Mouse (Mus musculus) neural tube, embryonic 14.5 days (tissue): ENCODE data around the gene Ints6l. TPM values are rescaled to one million over a fixed set of nuclear protein-coding genes. Genes with fewer than 3 reads are reported as not detected.

Experiments
- ATAC-seq: fragments of 200-750 bp; cut with Nextera tagmentation; 2 replicates; pipeline ENCODE4 v1.8.0; 2017; ENCODE audit warnings: low read depth, mild to moderate bottlenecking, moderate TSS enrichment, moderate library complexity
- H3K27ac ChIP-seq: fragments of 300-500 bp; sonication (generic); 2 replicates; pipeline ENCODE4 v1.5.1; 2014; ENCODE audit warnings: low read depth, mild to moderate bottlenecking, control low read depth, low read length, moderate library complexity, mixed read lengths
- H3K27me3 ChIP-seq: fragments of 300-500 bp; sonication (generic); 2 replicates; pipeline ENCODE4 v1.6.1; 2014; ENCODE audit warnings: low read length; ENCODE audit not compliant: control insufficient read depth, insufficient read depth
- H3K36me3 ChIP-seq: fragments of 300-500 bp; sonication (generic); 2 replicates; pipeline ENCODE4 v1.6.1; 2014; ENCODE audit warnings: low read length, mixed read lengths; ENCODE audit not compliant: control insufficient read depth, insufficient read depth
- H3K4me1 ChIP-seq: fragments of 300-500 bp; sonication (generic); 2 replicates; pipeline ENCODE4 v1.6.1; 2014; ENCODE audit warnings: low read length; ENCODE audit not compliant: control insufficient read depth, insufficient read depth
- H3K4me2 ChIP-seq: fragments of 300-500 bp; sonication (generic); 2 replicates; pipeline ENCODE4 v1.6.1; 2014; ENCODE audit warnings: mild to moderate bottlenecking, low read depth, low read length, control low read depth
- H3K4me3 ChIP-seq: fragments of 300-500 bp; sonication (generic); 2 replicates; pipeline ENCODE4 v1.5.1; 2014; ENCODE audit warnings: low read depth, low read length, control low read depth, mixed read lengths
- H3K9ac ChIP-seq: fragments of 300-500 bp; sonication (generic); replicated peaks from 2 replicates; pipeline ENCODE4 v1.6.1; 2014; ENCODE audit warnings: low read depth, mild to moderate bottlenecking, control low read depth, low read length, mixed read lengths
- H3K9me3 ChIP-seq: fragments of 300-500 bp; sonication (generic); 2 replicates; pipeline ENCODE4 v1.6.1; 2016; ENCODE audit warnings: low read length; ENCODE audit not compliant: control insufficient read depth
- WGBS: fragments of 180-500 bp; shearing (Covaris S2); extraction: QIAGEN DNeasy Blood & Tissue Kit; methylation state at CpG from one replicate; pipeline ENCODE4 v1.1.7; 2014; 5-methylcytosine and 5-hydroxymethylcytosine counted together
- polyA plus RNA-seq: library from polyadenylated mRNA; unstranded; fragments of >200 nt; fragmentation: Nextera tagmentation; extraction: Ambion mirVana; gene quantifications from 2 replicates; pipeline ENCODE4 v1.2.1, GENCODE M21; 2014

The Ints6l gene
- polyA plus RNA-seq, 1 experiment from 2014 or later, result 22.1 TPM

GRCm38 (mm10) chrX:56447524-56448015 lies 7.1 kb upstream of the Ints6l start, which contains the start of gene Gm2174:
Gm2174 (plus strand) TSS chrX:56447965.
- WGBS, result 75% methylated on average over 4 of the region's 4 CpGs
- no peaks in the 10 kb centered on the region for H3K27me3 ChIP-seq
- H3K27ac ChIP-seq, result no peak within 1 kb of the TSS
- no peak for ATAC-seq
- H3K4me2 ChIP-seq, result no peak within 1 kb of the TSS
- H3K9ac ChIP-seq, result no peak within 1 kb of the TSS
- no peak within 1 kb of the TSS for H3K4me3 ChIP-seq
- no peaks in the 10 kb centered on the region for H3K36me3 ChIP-seq
- H3K4me1 ChIP-seq, result no peaks in the 10 kb centered on the region
- H3K9me3 ChIP-seq, result no peaks in the 10 kb centered on the region

GRCm38 (mm10) chrX:56455372-56456246 lies 952 bp downstream of the Ints6l start:
- 24% methylated on average over 40 of the region's 65 CpGs for WGBS
- H3K36me3 ChIP-seq, result no peaks in the 10 kb centered on the region
- H3K9ac ChIP-seq, result peak overlapping the region; percentile 74
- H3K9me3 ChIP-seq, result no peaks in the 10 kb centered on the region
- no peaks in the 10 kb centered on the region for H3K4me1 ChIP-seq
- H3K27ac ChIP-seq, result peak overlapping the region; percentile 96
- peak; percentile 96 for ATAC-seq
- H3K4me2 ChIP-seq, result peak overlapping the region; percentile 51
- H3K4me3 ChIP-seq, result peak overlapping the region; percentile 52
- H3K27me3 ChIP-seq, result no peaks in the 10 kb centered on the region

- peak; percentile 35 for ATAC-seq
- no peaks in the 10 kb centered on the region for H3K36me3 ChIP-seq
- no peaks in the 10 kb centered on the region for H3K4me1 ChIP-seq
- H3K27ac ChIP-seq, result peak overlapping the region; percentile 96
- H3K9me3 ChIP-seq, result no peaks in the 10 kb centered on the region
- no peaks in the 10 kb centered on the region for H3K27me3 ChIP-seq
- H3K4me3 ChIP-seq, result peak overlapping the region; percentile 52
- peak overlapping the region; percentile 40 for H3K4me2 ChIP-seq
- 20% methylated on average over 8 of the region's 8 CpGs for WGBS
- peak overlapping the region; percentile 74 for H3K9ac ChIP-seq
These were observed 1.7 kb downstream of the Ints6l start for GRCm38 (mm10) chrX:56456379-56456778.

GRCm38 (mm10) chrX:56462020-56462933 lies 7.6 kb downstream of the Ints6l start:
- H3K4me2 ChIP-seq, result no peak overlapping the region
- no peaks in the 10 kb centered on the region for H3K4me1 ChIP-seq
- no peak overlapping the region for H3K27ac ChIP-seq
- WGBS, result 76% methylated on average over 14 of the region's 14 CpGs
- no peak overlapping the region for H3K9ac ChIP-seq
- H3K36me3 ChIP-seq, result no peaks in the 10 kb centered on the region
- H3K4me3 ChIP-seq, result no peak overlapping the region
- no peaks in the 10 kb centered on the region for H3K27me3 ChIP-seq
- no peak for ATAC-seq
- no peaks in the 10 kb centered on the region for H3K9me3 ChIP-seq

- H3K4me1 ChIP-seq, result no peaks in the 10 kb centered on the region
- H3K4me3 ChIP-seq, result no peak overlapping the region
- H3K4me2 ChIP-seq, result no peak overlapping the region
- no peak for ATAC-seq
- H3K9ac ChIP-seq, result no peak overlapping the region
- no peaks in the 10 kb centered on the region for H3K9me3 ChIP-seq
- H3K27ac ChIP-seq, result no peak overlapping the region
- 83% methylated on average over 1 of the region's 1 CpGs for WGBS
- no peaks in the 10 kb centered on the region for H3K36me3 ChIP-seq
- H3K27me3 ChIP-seq, result no peaks in the 10 kb centered on the region
These were observed 10.2 kb downstream of the Ints6l start for GRCm38 (mm10) chrX:56464906-56465305.

GRCm38 (mm10) chrX:56467688-56468087 lies 13.0 kb downstream of the Ints6l start:
- WGBS, result 48% methylated on average over 4 of the region's 4 CpGs
- Histone ChIP-seq H3K9me3 (no peaks in the 10 kb centered on the region), H3K4me3 (no peak overlapping the region), H3K27me3 (no peaks in the 10 kb centered on the region), H3K4me2 (no peak overlapping the region), H3K4me1 (no peaks in the 10 kb centered on the region), H3K9ac (no peak overlapping the region), H3K36me3 (no peaks in the 10 kb centered on the region), H3K27ac (no peak overlapping the region)
- peak; percentile 49; the same call in 1 of the 2 replicates for ATAC-seq

GRCm38 (mm10) chrX:56468422-56468821 lies 13.8 kb downstream of the Ints6l start:
- no peaks in the 10 kb centered on the region for H3K36me3 ChIP-seq
- ATAC-seq, result no peak
- no peaks in the 10 kb centered on the region for H3K4me1 ChIP-seq
- H3K27me3 ChIP-seq, result no peaks in the 10 kb centered on the region
- no peak overlapping the region for H3K4me3 ChIP-seq
- H3K4me2 ChIP-seq, result no peak overlapping the region
- no peaks in the 10 kb centered on the region for H3K9me3 ChIP-seq
- no peak overlapping the region for H3K9ac ChIP-seq
- no peak overlapping the region for H3K27ac ChIP-seq
- WGBS, result 54% methylated on average over 6 of the region's 6 CpGs

- H3K4me3 ChIP-seq, result no peak overlapping the region
- ATAC-seq, result no peak
- H3K27me3 ChIP-seq, result no peaks in the 10 kb centered on the region
- 78% methylated on average over 8 of the region's 8 CpGs for WGBS
- no peak overlapping the region for H3K27ac ChIP-seq
- no peaks in the 10 kb centered on the region for H3K36me3 ChIP-seq
- no peaks in the 10 kb centered on the region for H3K9me3 ChIP-seq
- no peaks in the 10 kb centered on the region for H3K4me1 ChIP-seq
- no peak overlapping the region for H3K9ac ChIP-seq
- no peak overlapping the region for H3K4me2 ChIP-seq
These were observed 19.4 kb downstream of the Ints6l start for GRCm38 (mm10) chrX:56474035-56474434.
